Mouse (Mus musculus): Measurements from ENCODE around the gene Phf21a. TPM values are rescaled to one million over a fixed set of nuclear protein-coding genes. Genes with fewer than 3 reads are reported as not detected.
A peak's percentile ranks its signal among the peaks of the same experiment; 100 is the strongest.

The Phf21a gene
- polyA plus RNA-seq, 1 experiment, result 0.10 TPM

GRCm38 (mm10) chr2:92182981-92183501 lies 90.1 kb downstream of the Phf21a start:
- peaks cover 43% of the 10 kb centered on the region for H3K27me3 ChIP-seq (ENCODE audit: control insufficient read depth)
- peaks cover 18% of the 10 kb centered on the region for H3K4me1 ChIP-seq (ENCODE audit: control insufficient read depth)
- peak overlapping the region; percentile 81 for H3K4me3 ChIP-seq (replicated peaks)
- no peaks in the 10 kb centered on the region for H3K36me3 ChIP-seq (ENCODE audit: control insufficient read depth)
- TF ChIP-seq TAL1 (IDR thresholded peaks at IDR 0.05; ENCODE audit: low read length) (no peak), GATA1 (IDR thresholded peaks at IDR 0.05; ENCODE audit: low read length) (no peak)
- no peaks in the 10 kb centered on the region for H3K9me3 ChIP-seq (ENCODE audit: control insufficient read depth, low read length)

- TF ChIP-seq TAL1 (IDR thresholded peaks at IDR 0.05; ENCODE audit: low read length) (no peak), GATA1 (IDR thresholded peaks at IDR 0.05; ENCODE audit: low read length) (no peak)
- Histone ChIP-seq H3K4me3 (replicated peaks) (peak overlapping the region; percentile 81), H3K4me1 (ENCODE audit: control insufficient read depth) (peaks cover 18% of the 10 kb centered on the region), H3K9me3 (ENCODE audit: control insufficient read depth, low read length) (no peaks in the 10 kb centered on the region), H3K36me3 (ENCODE audit: control insufficient read depth) (no peaks in the 10 kb centered on the region), H3K27me3 (ENCODE audit: control insufficient read depth) (peaks cover 43% of the 10 kb centered on the region)
Observed at GRCm38 (mm10) chr2:92183613-92184076, 90.7 kb downstream of the Phf21a start.

- Histone ChIP-seq H3K4me3 (replicated peaks) (peak overlapping the region; percentile 81), H3K4me1 (ENCODE audit: control insufficient read depth) (peaks cover 18% of the 10 kb centered on the region), H3K27me3 (ENCODE audit: control insufficient read depth) (peaks cover 43% of the 10 kb centered on the region), H3K9me3 (ENCODE audit: control insufficient read depth, low read length) (no peaks in the 10 kb centered on the region), H3K36me3 (ENCODE audit: control insufficient read depth) (no peaks in the 10 kb centered on the region)
- TF ChIP-seq GATA1 (IDR thresholded peaks at IDR 0.05; ENCODE audit: low read length), result no peak
- no peak for TF ChIP-seq TAL1 (IDR thresholded peaks at IDR 0.05; ENCODE audit: low read length)
Observed at GRCm38 (mm10) chr2:92184077-92184921, 91.4 kb downstream of the Phf21a start.

- peaks cover 43% of the 10 kb centered on the region for H3K27me3 ChIP-seq (ENCODE audit: control insufficient read depth)
- TF ChIP-seq GATA1 (IDR thresholded peaks at IDR 0.05; ENCODE audit: low read length) (no peak), TAL1 (IDR thresholded peaks at IDR 0.05; ENCODE audit: low read length) (no peak)
Observed at GRCm38 (mm10) chr2:92185062-92185765, 92.3 kb downstream of the Phf21a start.

GRCm38 (mm10) chr2:92185766-92186450 lies 93.0 kb downstream of the Phf21a start:
- no peaks in the 10 kb centered on the region for H3K9me3 ChIP-seq (ENCODE audit: control insufficient read depth, low read length)
- H3K27me3 ChIP-seq (ENCODE audit: control insufficient read depth), result peaks cover 43% of the 10 kb centered on the region
- H3K4me3 ChIP-seq (replicated peaks), result peak overlapping the region; percentile 81
- no peaks in the 10 kb centered on the region for H3K36me3 ChIP-seq (ENCODE audit: control insufficient read depth)
- peaks cover 19% of the 10 kb centered on the region for H3K4me1 ChIP-seq (ENCODE audit: control insufficient read depth)
- TF ChIP-seq TAL1 (IDR thresholded peaks at IDR 0.05; ENCODE audit: low read length) (no peak), GATA1 (IDR thresholded peaks at IDR 0.05; ENCODE audit: low read length) (no peak)

More at GRCm38 (mm10) chr2:92185062-92185765, 92.3 kb downstream of the Phf21a start:
- Histone ChIP-seq H3K4me1 (ENCODE audit: control insufficient read depth) (peaks cover 18% of the 10 kb centered on the region), H3K9me3 (ENCODE audit: control insufficient read depth, low read length) (no peaks in the 10 kb centered on the region), H3K36me3 (ENCODE audit: control insufficient read depth) (no peaks in the 10 kb centered on the region), H3K4me3 (replicated peaks) (peak overlapping the region; percentile 81)

- TF ChIP-seq GATA1 (IDR thresholded peaks at IDR 0.05; ENCODE audit: low read length) (no peak), TAL1 (IDR thresholded peaks at IDR 0.05; ENCODE audit: low read length) (no peak)
- Histone ChIP-seq H3K4me3 (replicated peaks) (no peak overlapping the region), H3K9me3 (ENCODE audit: control insufficient read depth, low read length) (no peaks in the 10 kb centered on the region), H3K36me3 (ENCODE audit: control insufficient read depth) (no peaks in the 10 kb centered on the region), H3K27me3 (ENCODE audit: control insufficient read depth) (peaks cover 33% of the 10 kb centered on the region), H3K4me1 (ENCODE audit: control insufficient read depth) (peaks cover 21% of the 10 kb centered on the region)
Observed at GRCm38 (mm10) chr2:92187061-92187460, 94.1 kb downstream of the Phf21a start.

- H3K9me3 ChIP-seq (ENCODE audit: control insufficient read depth, low read length), result no peaks in the 10 kb centered on the region
- peaks cover 14% of the 10 kb centered on the region for H3K4me1 ChIP-seq (ENCODE audit: control insufficient read depth)
- no peak overlapping the region for H3K4me3 ChIP-seq (replicated peaks)
- no peak for TF ChIP-seq GATA1 (IDR thresholded peaks at IDR 0.05; ENCODE audit: low read length)
- peaks cover 23% of the 10 kb centered on the region for H3K27me3 ChIP-seq (ENCODE audit: control insufficient read depth)
- H3K36me3 ChIP-seq (ENCODE audit: control insufficient read depth), result no peaks in the 10 kb centered on the region
Observed at GRCm38 (mm10) chr2:92188744-92189143, 95.8 kb downstream of the Phf21a start.

- Histone ChIP-seq H3K27me3 (ENCODE audit: control insufficient read depth) (peaks cover 9% of the 10 kb centered on the region), H3K9me3 (ENCODE audit: control insufficient read depth, low read length) (no peaks in the 10 kb centered on the region), H3K4me1 (ENCODE audit: control insufficient read depth) (peaks cover 2% of the 10 kb centered on the region), H3K36me3 (ENCODE audit: control insufficient read depth) (no peaks in the 10 kb centered on the region), H3K4me3 (replicated peaks) (no peak overlapping the region)
- TF ChIP-seq GATA1 (IDR thresholded peaks at IDR 0.05; ENCODE audit: low read length), result no peak
- TF ChIP-seq TAL1 (IDR thresholded peaks at IDR 0.05; ENCODE audit: low read length), result no peak
Observed at GRCm38 (mm10) chr2:92190960-92191359, 98.0 kb downstream of the Phf21a start.
